Mouse (Mus musculus): ENCODE results near the gene Cinp. TPM values are rescaled to one million over a fixed set of nuclear protein-coding genes. Genes with fewer than 3 reads are reported as not detected.

Gene Cinp
- polyA plus RNA-seq, 1 experiment, result 19.4 TPM

- WGBS, result 61% methylated on average over 1 of the region's 1 CpGs
- TF ChIP-seq CTCF (IDR thresholded peaks at IDR 0.05; ENCODE audit: extremely low read depth, insufficient read length, insufficient replicate concordance, low read depth, low read length), result no peak
- no peak for TF ChIP-seq POLR2A (IDR thresholded peaks at IDR 0.05; ENCODE audit: low read depth, low read length)
- H3K27ac ChIP-seq (ENCODE audit: insufficient read depth, low read depth, low read length), result no peak overlapping the region
Measured at GRCm38 (mm10) chr12:110851923-110852322, 37.0 kb downstream of the Cinp start.

GRCm38 (mm10) chr12:110851414-110851813 lies 37.5 kb downstream of the Cinp start:
- Histone ChIP-seq H3K27ac (ENCODE audit: insufficient read depth, low read depth, low read length) (no peak overlapping the region), H3K4me3 (ENCODE audit: low read depth, low read length) (peak overlapping the region; percentile 14; the same call in 1 of the 2 replicates), H3K4me1 (ENCODE audit: control insufficient read depth, insufficient read depth, insufficient read length, low read length) (peaks cover 8% of the 10 kb centered on the region), H3K27me3 (ENCODE audit: control insufficient read depth, insufficient read depth, low read length) (no peaks in the 10 kb centered on the region), H3K36me3 (ENCODE audit: control insufficient read depth, insufficient read depth, low read length) (peaks cover 7% of the 10 kb centered on the region; the same call in 1 of the 2 replicates)
- no peak for TF ChIP-seq CTCF (IDR thresholded peaks at IDR 0.05; ENCODE audit: extremely low read depth, insufficient read length, insufficient replicate concordance, low read depth, low read length)
- no peak for TF ChIP-seq POLR2A (IDR thresholded peaks at IDR 0.05; ENCODE audit: low read depth, low read length)
- WGBS, result 62% methylated on average over 12 of the region's 12 CpGs

More at GRCm38 (mm10) chr12:110851923-110852322, 37.0 kb downstream of the Cinp start:
- peaks cover 8% of the 10 kb centered on the region for H3K4me1 ChIP-seq (ENCODE audit: control insufficient read depth, insufficient read depth, insufficient read length, low read length)
- H3K36me3 ChIP-seq (ENCODE audit: control insufficient read depth, insufficient read depth, low read length), result peaks cover 7% of the 10 kb centered on the region; the same call in 1 of the 2 replicates
- H3K27me3 ChIP-seq (ENCODE audit: control insufficient read depth, insufficient read depth, low read length), result no peaks in the 10 kb centered on the region
- no peak overlapping the region for H3K4me3 ChIP-seq (ENCODE audit: low read depth, low read length)

DNA sequence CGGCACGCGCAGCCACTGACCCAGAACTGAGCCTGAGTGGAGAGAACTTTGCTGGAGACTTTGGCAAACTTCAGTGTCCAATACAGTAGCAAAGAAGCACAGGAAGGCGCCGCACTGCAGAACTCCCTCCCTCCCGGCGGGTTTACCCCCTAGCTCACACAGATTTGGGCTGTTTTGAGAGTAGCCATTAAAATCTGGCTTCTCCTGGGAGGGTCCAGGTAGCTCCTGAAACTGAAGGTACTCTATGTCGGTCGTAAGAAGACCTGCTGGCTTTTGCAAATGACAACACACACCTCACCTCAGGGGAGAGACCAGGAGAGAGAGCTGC lies 38.1 kb downstream of the Cinp start:
- H3K4me3 ChIP-seq (ENCODE audit: low read depth, low read length), result peak overlapping the region; percentile 85
- 7% methylated on average over 9 of the region's 9 CpGs for WGBS
- peaks cover 8% of the 10 kb centered on the region for H3K4me1 ChIP-seq (ENCODE audit: control insufficient read depth, insufficient read depth, insufficient read length, low read length)
- H3K36me3 ChIP-seq (ENCODE audit: control insufficient read depth, insufficient read depth, low read length), result peaks cover 7% of the 10 kb centered on the region; the same call in 1 of the 2 replicates
- TF ChIP-seq CTCF (IDR thresholded peaks at IDR 0.05; ENCODE audit: extremely low read depth, insufficient read length, insufficient replicate concordance, low read depth, low read length), result no peak
- TF ChIP-seq POLR2A (IDR thresholded peaks at IDR 0.05; ENCODE audit: low read depth, low read length), result no peak
- H3K27me3 ChIP-seq (ENCODE audit: control insufficient read depth, insufficient read depth, low read length), result no peaks in the 10 kb centered on the region
- no peak overlapping the region for H3K27ac ChIP-seq (ENCODE audit: insufficient read depth, low read depth, low read length)

GRCm38 (mm10) chr12:110850010-110850928 lies 38.7 kb downstream of the Cinp start, which contains the start of gene Zfp839:
Gene Zfp839, plus strand, starts transcription at chr12:110850253.
- H3K27ac ChIP-seq (ENCODE audit: insufficient read depth, low read depth, low read length), result 0 out of 2 replicates have a peak within 1 kb of the TSS, but pooled peaks have one; percentile 9
- H3K36me3 ChIP-seq (ENCODE audit: control insufficient read depth, insufficient read depth, low read length), result peaks cover 3% of the 10 kb centered on the region; the same call in 1 of the 2 replicates
- under 1% methylated on average over 89 of the region's 89 CpGs for WGBS
- TF ChIP-seq POLR2A (IDR thresholded peaks at IDR 0.05; ENCODE audit: low read depth, low read length), result peak; percentile 57; the same call in 1 of the 2 replicates
- no peak for TF ChIP-seq CTCF (IDR thresholded peaks at IDR 0.05; ENCODE audit: extremely low read depth, insufficient read length, insufficient replicate concordance, low read depth, low read length)
- peak within 1 kb of the TSS; percentile 85 for H3K4me3 ChIP-seq (ENCODE audit: low read depth, low read length)
- no peaks in the 10 kb centered on the region for H3K27me3 ChIP-seq (ENCODE audit: control insufficient read depth, insufficient read depth, low read length)
- H3K4me1 ChIP-seq (ENCODE audit: control insufficient read depth, insufficient read depth, insufficient read length, low read length), result peaks cover 8% of the 10 kb centered on the region

DNA sequence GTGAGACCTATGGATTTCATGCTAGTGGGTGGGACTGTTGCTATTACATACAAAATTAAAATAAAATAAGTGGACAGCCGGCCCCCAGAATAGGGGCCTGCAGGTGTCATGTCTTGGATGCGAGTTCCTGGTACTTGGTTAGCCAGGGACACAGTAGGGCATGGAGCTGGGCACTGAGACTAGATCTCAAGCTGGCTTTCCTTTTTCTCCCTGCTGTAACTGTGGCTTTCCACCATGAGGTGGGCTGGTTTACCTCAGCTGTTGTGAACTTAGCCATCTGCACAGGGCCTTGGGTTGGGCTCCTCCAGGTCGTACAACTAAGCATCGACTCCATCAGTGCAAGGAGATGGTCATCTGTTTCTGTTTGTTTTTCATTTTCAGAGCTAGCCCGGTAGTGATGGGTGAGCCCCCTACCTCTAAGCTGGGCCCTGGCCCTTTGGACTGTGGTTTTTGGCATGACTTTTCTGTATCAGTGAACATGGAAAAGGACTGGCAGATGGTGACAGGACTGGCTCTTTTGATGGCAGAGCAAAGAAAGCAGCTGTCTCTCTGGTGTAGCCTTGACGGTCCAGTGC lies 42.7 kb downstream of the Cinp start:
- TF ChIP-seq CTCF (IDR thresholded peaks at IDR 0.05; ENCODE audit: extremely low read depth, insufficient read length, insufficient replicate concordance, low read depth, low read length) (no peak), POLR2A (IDR thresholded peaks at IDR 0.05; ENCODE audit: low read depth, low read length) (no peak)
- 75% methylated on average over 6 of the region's 6 CpGs for WGBS
- Histone ChIP-seq H3K4me3 (ENCODE audit: low read depth, low read length) (no peak overlapping the region), H3K27ac (ENCODE audit: insufficient read depth, low read depth, low read length) (no peak overlapping the region), H3K27me3 (ENCODE audit: control insufficient read depth, insufficient read depth, low read length) (no peaks in the 10 kb centered on the region), H3K36me3 (ENCODE audit: control insufficient read depth, insufficient read depth, low read length) (no peaks in the 10 kb centered on the region), H3K4me1 (ENCODE audit: control insufficient read depth, insufficient read depth, insufficient read length, low read length) (peaks cover 4% of the 10 kb centered on the region)

DNA sequence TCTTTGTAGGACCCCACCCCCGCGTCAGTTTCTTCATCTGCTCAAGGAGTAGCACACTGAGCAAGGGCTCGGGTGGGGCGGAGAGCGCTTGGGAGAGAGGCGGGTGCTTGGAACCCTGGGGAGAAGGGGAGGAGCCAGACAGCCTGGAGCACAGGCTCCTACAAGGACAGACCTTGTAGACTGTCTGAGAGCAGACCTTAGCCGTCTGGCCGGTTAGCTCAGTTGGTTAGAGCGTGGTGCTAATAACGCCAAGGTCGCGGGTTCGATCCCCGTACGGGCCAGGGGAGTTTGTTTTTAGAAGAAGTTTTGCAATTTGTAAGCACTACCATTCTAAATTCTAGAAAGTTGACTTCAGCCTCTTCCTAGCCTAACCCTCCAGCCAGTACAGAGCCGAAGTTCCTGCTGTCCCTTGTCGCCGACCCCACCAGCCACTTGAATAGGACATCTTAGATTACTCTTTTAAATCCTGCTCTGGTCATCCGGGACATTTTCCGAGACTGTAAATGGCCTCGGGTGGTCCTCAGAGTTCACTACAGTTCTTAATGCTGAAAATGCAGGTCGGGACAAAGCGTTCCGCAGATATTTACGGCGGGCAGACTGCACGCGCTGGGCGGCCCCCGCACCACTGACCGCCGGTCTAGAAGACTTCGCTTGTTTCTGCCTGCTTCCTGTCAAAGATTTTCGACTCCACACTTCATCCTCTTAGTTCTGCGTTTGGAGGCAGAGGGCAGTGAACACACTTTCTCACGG lies 43.6 kb downstream of the Cinp start:
- Histone ChIP-seq H3K36me3 (ENCODE audit: control insufficient read depth, insufficient read depth, low read length) (no peaks in the 10 kb centered on the region), H3K4me1 (ENCODE audit: control insufficient read depth, insufficient read depth, insufficient read length, low read length) (no peaks in the 10 kb centered on the region), H3K27me3 (ENCODE audit: control insufficient read depth, insufficient read depth, low read length) (no peaks in the 10 kb centered on the region), H3K27ac (ENCODE audit: insufficient read depth, low read depth, low read length) (peak overlapping the region; percentile 70), H3K4me3 (ENCODE audit: low read depth, low read length) (peak overlapping the region; percentile 74)
- under 1% methylated on average over 36 of the region's 36 CpGs for WGBS
- no peak for TF ChIP-seq CTCF (IDR thresholded peaks at IDR 0.05; ENCODE audit: extremely low read depth, insufficient read length, insufficient replicate concordance, low read depth, low read length)
- 0 out of 2 replicates have a peak, but pooled peaks have one; percentile 30 for TF ChIP-seq POLR2A (IDR thresholded peaks at IDR 0.05; ENCODE audit: low read depth, low read length)

All from small intestine, adult 2 months (tissue).